Mouse (Mus musculus) olfactory bulb, adult 2 months (tissue): ENCODE data around the gene Rbms1. TPM values are rescaled to one million over a fixed set of nuclear protein-coding genes. Genes with fewer than 3 reads are reported as not detected.

Experiments used
- H3K27ac ChIP-seq: fragments of 200-500 bp; 2 replicates; pipeline ENCODE4 v1.5.1; 2012; ENCODE audit warnings: low read depth, low read length; ENCODE audit not compliant: insufficient read depth
- H3K4me1 ChIP-seq: fragments of 200-500 bp; 2 replicates; pipeline ENCODE4 v1.6.1; 2012; ENCODE audit warnings: low read length; ENCODE audit not compliant: control insufficient read depth, insufficient read depth
- H3K4me3 ChIP-seq: fragments of 200-500 bp; 2 replicates; pipeline ENCODE4 v1.5.1; 2012; ENCODE audit warnings: mild to moderate bottlenecking, low read depth, low read length, moderate library complexity; ENCODE audit not compliant: insufficient read depth
- CTCF ChIP-seq: fragments of 200-500 bp; IDR thresholded peaks from 2 replicates; pipeline ENCODE4 v1.5.1; 2012; ENCODE audit warnings: low read depth, mild to moderate bottlenecking, low read length, moderate library complexity; ENCODE audit not compliant: insufficient read depth
- POLR2A ChIP-seq: fragments of 200-500 bp; IDR thresholded peaks from 2 replicates; pipeline ENCODE4 v1.6.1; 2012; ENCODE audit warnings: mild to moderate bottlenecking, low read depth, low read length, moderate library complexity; ENCODE audit not compliant: insufficient read depth
- WGBS: fragments of 180-500 bp; shearing (Covaris S2); methylation state at CpG from one replicate; pipeline ENCODE4 v1.1.7; 2018; 5-methylcytosine and 5-hydroxymethylcytosine counted together
- polyA plus RNA-seq: library from polyadenylated mRNA; stranded (reverse); fragments of >200 nt; gene quantifications from 2 replicates; pipeline ENCODE4 v1.2.4, GENCODE M21; 2012; ENCODE audit warnings: low replicate concordance; ENCODE audit not compliant: missing spikeins, insufficient read depth, insufficient read length

Gene Rbms1
- polyA plus RNA-seq, 1 experiment, result not detected

DNA sequence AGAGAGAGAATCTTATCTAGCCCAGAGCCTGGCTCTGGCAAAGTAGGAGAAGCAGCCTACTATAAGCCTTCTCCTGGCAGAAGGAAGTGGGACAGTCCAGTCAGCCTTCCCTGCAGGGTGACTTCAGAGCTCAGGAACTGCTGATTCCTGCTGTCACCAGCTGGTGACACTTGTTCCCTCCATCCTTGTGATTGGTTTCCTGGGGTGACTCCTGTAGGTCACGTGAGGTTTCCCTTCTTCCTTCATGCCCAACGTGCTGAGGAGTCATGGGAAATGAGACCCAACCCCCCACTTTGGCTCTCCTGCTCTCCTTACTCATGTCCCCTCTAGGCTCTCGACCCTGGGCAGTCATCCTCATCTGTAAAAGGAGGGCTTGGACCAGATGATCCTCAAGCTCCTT is 14.8 kb downstream of the Rbms1 start:
- 67% methylated on average over 3 of the region's 3 CpGs for WGBS
- H3K4me3 ChIP-seq, result no peak overlapping the region
- H3K4me1 ChIP-seq, result peaks cover 3% of the 10 kb centered on the region
- TF ChIP-seq POLR2A (no peak), CTCF (no peak)
- no peak overlapping the region for H3K27ac ChIP-seq

DNA sequence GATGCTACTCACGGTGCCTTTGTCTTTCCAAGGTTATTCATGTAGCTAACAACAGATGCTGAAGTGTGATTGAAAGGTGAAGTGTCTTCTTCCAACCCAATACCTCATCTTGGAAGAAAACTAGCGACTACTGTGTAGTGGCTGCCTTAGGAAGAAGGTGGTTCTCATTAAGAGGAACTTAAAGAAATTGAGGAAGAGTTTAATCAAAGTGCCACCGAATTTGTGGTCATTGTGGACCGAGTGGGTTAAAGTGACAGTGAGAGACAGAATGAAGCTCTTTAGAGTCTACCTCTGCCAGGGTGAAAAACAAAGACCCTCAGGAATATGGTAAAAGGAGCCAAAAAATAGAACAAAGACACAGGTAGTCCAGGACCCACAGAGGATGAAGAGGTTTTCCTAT is 15.2 kb downstream of the Rbms1 start:
- TF ChIP-seq CTCF (no peak), POLR2A (no peak)
- no peak overlapping the region for H3K4me3 ChIP-seq
- no peak overlapping the region for H3K27ac ChIP-seq

DNA sequence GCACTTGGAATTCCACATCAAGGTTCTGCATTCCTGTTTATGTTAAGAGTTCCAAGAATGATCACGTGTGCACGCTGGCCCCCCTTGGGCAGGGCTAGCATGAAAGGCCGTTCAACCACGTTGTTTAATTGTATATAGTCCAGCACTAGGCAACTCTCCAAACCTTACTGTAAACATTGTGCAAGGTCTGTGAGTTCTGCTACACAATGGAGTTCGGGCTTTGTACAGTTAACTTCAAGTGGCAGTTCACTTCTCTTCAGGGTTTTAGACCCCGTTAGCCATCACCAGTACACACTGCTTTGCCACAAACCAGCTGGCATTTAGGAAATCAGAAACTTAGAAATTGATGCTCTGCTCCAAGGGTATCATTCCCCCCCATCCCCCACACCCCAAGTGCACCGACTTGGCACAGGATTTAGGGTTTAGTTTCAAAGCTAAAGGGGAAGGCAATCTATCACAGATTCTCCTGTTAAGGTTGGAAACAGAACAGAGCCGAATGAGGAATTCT is 22.5 kb downstream of the Rbms1 start:
- H3K4me1 ChIP-seq, result no peaks in the 10 kb centered on the region
- no peak overlapping the region for H3K4me3 ChIP-seq
- WGBS, result 21% methylated on average over 8 of the region's 8 CpGs
- no peak for TF ChIP-seq CTCF
- no peak for TF ChIP-seq POLR2A
- H3K27ac ChIP-seq, result no peak overlapping the region

More for the DNA sequence above, 15.2 kb downstream of the Rbms1 start:
- H3K4me1 ChIP-seq, result peaks cover 3% of the 10 kb centered on the region
- WGBS, result 90% methylated on average over 4 of the region's 4 CpGs

DNA sequence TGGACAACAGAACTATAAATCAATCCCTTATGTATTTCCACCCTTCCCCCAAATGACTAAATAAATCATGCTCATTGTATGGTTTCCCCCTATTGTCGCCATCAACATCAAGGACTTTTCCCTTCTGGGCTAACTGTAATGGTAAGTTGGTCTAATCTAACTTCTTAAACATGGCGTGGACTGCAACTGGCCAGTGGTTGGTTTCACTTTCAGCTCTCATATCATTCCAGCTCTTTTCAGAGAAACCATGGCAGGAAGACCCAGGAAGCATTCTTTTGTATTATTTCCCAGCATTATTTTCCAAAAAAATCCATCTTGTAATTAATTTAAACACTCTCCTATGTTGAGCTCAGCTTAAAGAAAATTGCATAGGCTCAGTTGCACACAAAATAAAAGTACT is 23.0 kb downstream of the Rbms1 start:
- WGBS, result 85% methylated on average over 2 of the region's 2 CpGs
- no peak overlapping the region for H3K4me3 ChIP-seq
- H3K27ac ChIP-seq, result no peak overlapping the region
- no peak for TF ChIP-seq POLR2A
- no peak for TF ChIP-seq CTCF
- no peaks in the 10 kb centered on the region for H3K4me1 ChIP-seq

DNA sequence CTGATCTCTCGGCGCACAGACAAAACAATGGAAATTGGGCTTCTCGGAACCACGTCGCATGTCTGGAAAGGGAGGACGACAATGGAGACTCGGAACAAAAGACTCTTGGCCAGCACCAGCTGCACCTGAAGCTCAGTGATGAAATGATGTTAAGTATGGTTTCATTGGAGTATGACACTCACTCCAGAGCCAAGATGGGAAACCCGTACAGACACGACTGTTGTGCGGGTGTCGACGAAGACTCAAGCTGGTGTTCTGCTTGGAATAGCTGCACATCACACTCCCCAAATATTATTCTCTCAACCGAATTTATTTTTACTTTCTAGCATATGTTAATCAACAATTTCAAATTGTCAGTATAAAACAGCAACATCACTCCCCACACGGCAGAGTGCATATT is 26.1 kb downstream of the Rbms1 start:
- TF ChIP-seq CTCF (no peak), POLR2A (no peak)
- H3K4me3 ChIP-seq, result no peak overlapping the region
- H3K27ac ChIP-seq, result no peak overlapping the region
- no peaks in the 10 kb centered on the region for H3K4me1 ChIP-seq
- 83% methylated on average over 14 of the region's 14 CpGs for WGBS

DNA sequence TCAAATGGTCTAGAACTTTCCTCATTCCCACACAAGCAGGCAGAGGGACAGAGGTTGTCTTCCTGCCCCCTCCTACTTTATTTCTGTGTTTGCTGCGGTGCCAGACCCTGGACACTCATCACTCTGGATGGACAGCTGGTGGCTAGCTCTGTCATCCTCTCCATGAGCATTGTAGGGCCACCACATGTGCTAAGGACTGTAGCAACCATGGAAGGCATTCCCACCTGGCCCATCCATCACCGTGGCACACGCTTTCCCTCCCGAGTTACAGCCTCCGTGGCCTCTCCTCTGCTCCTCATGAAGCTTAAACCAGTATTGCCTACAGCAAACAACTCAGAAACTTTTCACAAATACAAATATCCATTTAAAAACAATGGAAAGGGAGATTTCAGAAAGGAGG is 34.0 kb downstream of the Rbms1 start:
- no peak overlapping the region for H3K4me3 ChIP-seq
- H3K4me1 ChIP-seq, result no peaks in the 10 kb centered on the region
- 97% methylated on average over 5 of the region's 5 CpGs for WGBS
- H3K27ac ChIP-seq, result no peak overlapping the region
- TF ChIP-seq CTCF (no peak), POLR2A (no peak)

DNA sequence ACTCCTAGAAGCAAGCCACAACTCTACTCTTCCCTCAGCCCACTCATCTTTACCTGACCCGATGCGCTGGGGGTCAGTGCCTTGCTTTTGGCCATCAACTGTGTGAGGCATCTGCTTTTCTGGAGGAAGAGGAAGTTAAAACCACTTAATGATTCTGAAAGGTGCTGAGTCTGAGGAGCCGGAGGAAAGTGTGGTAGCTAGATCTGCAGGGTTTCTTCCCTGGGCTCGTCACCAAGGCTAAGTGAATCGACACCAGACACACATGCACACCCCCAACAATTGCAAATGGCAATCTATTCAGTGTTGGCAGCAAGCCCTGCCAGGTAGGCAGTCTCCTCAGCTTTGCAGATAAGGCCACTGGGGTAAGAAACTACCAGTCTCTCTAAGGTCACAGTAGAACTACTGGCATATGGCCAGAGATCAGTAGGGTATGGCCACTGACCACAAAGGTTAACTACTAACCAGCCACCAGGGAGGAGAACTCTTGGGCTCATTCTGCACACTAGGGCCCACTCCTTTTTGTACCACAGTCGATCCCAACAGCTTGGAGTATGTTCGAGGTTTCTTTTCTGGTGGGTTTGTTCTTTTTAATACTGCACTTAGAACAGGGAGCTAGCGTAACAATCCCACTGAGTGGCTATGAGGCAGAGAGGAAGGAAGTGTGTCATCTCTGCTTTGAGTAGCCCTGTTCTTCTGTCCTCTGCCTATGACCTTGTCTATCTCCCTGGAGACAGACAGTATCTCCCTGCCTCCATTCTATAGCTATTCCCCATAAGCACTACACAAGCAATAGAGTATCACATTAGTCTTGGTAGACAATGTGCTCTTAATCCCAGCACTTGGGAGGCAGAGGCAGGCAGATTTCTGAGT is 34.9 kb downstream of the Rbms1 start:
- 93% methylated on average over 8 of the region's 8 CpGs for WGBS
- no peak overlapping the region for H3K27ac ChIP-seq
- H3K4me1 ChIP-seq, result no peaks in the 10 kb centered on the region
- no peak for TF ChIP-seq POLR2A
- no peak for TF ChIP-seq CTCF
- no peak overlapping the region for H3K4me3 ChIP-seq

DNA sequence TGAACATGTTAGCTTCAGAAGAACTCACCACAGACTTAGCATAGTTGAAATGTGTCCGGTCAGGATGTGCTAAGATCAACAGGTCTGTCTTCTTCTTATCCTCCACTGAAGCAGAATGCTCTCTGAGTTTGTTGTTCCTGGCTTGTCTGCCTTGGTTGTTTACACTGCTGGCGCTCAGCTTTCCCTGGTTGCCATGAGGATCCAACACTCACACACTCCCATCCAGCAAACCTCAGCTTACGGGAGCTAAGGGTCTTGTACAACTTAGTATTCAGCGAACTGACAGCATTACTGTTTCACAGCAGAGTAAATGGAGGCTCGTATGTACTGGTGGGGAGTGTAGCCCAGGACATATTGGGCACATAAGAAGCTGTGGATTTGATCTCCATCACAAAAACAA is 37.9 kb downstream of the Rbms1 start:
- no peaks in the 10 kb centered on the region for H3K4me1 ChIP-seq
- no peak overlapping the region for H3K4me3 ChIP-seq
- 71% methylated on average over 5 of the region's 5 CpGs for WGBS
- H3K27ac ChIP-seq, result no peak overlapping the region
- no peak for TF ChIP-seq POLR2A

DNA sequence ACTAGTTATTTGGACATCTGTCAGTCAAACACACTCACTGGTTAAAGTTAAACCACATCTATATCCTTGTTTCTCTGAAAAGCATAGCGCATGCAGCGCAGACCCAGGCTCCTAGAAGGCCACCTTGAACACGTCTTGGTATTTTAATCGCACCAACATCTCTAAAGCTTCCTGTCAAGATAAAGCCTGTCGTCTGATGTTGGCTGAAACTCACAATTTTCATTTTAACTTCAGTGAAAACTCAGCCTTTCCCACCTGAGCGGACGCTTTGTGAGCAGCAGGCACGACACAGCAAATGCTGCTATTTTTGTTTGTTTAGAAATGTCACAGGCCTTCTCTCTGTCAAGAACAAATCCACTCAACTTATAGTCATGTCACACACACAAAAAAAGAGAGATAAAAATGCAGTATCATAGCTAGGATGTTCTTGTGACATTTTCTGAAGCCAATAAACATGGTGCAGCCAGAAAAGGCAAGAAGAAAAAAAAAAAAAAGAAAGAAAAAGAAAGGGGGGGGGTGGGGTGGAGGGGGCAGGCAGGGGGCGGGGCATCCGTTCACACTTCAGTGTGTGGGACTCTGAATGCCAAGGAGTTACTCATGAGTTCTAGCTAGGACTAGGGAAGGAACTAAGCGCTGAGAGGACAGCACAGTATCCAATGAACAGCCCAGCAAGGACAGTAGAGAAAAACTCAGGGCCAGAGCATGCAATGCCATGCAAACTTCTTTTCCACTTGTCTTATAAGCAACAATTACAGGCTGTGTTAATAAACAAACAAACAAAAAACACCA is 39.0 kb downstream of the Rbms1 start:
- TF ChIP-seq CTCF (no peak), POLR2A (no peak)
- 77% methylated on average over 11 of the region's 11 CpGs for whole genome bisulfite sequencing
- no peak overlapping the region for H3K4me3 ChIP-seq
- H3K4me1 ChIP-seq, result no peaks in the 10 kb centered on the region
- no peak overlapping the region for H3K27ac ChIP-seq
